Mouse (Mus musculus): ENCODE measurements around the gene Gm10037.

DNA sequence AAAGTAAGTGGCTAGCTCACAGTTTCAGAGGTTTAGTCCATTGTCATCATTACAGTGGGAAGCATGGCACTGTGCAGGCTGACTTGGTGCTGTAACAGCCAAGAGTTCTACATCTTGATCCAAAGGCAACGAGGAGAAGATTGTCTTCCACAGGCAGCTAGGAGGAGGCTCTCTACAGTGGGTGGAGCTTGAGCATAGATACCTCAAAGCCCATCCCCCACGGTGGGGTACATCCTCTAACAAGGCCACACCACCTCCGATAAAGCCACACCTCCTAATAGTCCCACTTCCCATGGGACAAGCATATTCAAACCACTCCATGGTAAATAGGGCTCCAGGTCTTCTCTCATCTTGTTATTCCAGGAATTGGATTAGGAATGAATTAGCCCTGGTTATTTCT is 19.5 kb downstream of the Gm10037 start:
- TF ChIP-seq POLR2A (IDR thresholded peaks at IDR 0.05; ENCODE audit: low read depth, low read length) (no peak), CTCF (IDR thresholded peaks at IDR 0.05; ENCODE audit: extremely low read depth, insufficient read length, insufficient replicate concordance, low read depth, low read length) (no peak)

Data from small intestine, adult 2 months (tissue).